Mouse (Mus musculus) liver, embryonic 11.5 days (tissue): ENCODE measurements around the gene Nodal. TPM values are rescaled to one million over a fixed set of nuclear protein-coding genes. Genes with fewer than 3 reads are reported as not detected.

ENCODE experiments used
- ATAC-seq: fragments of 200-750 bp; cut with Nextera tagmentation; replicated peaks from 2 replicates; pipeline ENCODE4 v1.8.0; 2017; ENCODE audit warnings: moderate number of reproducible peaks, mild to moderate bottlenecking, moderate TSS enrichment, moderate library complexity; ENCODE audit not compliant: low FRiP score
- DNase-seq: peaks from one replicate; pipeline ENCODE4 v3.0.0-alpha.2; 2017; ENCODE audit warnings: low spot score
- H3K27ac ChIP-seq: fragments of 300-500 bp; sonication (generic); 2 replicates; pipeline ENCODE4 v1.5.1; 2014; ENCODE audit warnings: mild to moderate bottlenecking, low read depth, low read length, control low read depth
- H3K27me3 ChIP-seq: fragments of 300-500 bp; sonication (generic); replicated peaks from 2 replicates; pipeline ENCODE4 v1.6.1; 2014; ENCODE audit warnings: low read length, mixed read lengths; ENCODE audit not compliant: control insufficient read depth, insufficient read depth
- H3K36me3 ChIP-seq: fragments of 300-500 bp; sonication (generic); 2 replicates; pipeline ENCODE4 v1.6.1; 2014; ENCODE audit warnings: mild to moderate bottlenecking, low read length, moderate library complexity, mixed read lengths; ENCODE audit not compliant: control insufficient read depth, insufficient read depth
- H3K4me1 ChIP-seq: fragments of 300-500 bp; sonication (generic); replicated peaks from 2 replicates; pipeline ENCODE4 v1.6.1; 2014; ENCODE audit warnings: low read length, mixed read lengths; ENCODE audit not compliant: control insufficient read depth, insufficient read depth
- H3K4me2 ChIP-seq: fragments of 300-500 bp; sonication (generic); 2 replicates; pipeline ENCODE4 v1.6.1; 2014; ENCODE audit warnings: mild to moderate bottlenecking, control low read depth, moderate library complexity
- H3K4me3 ChIP-seq: fragments of 300-500 bp; sonication (generic); 2 replicates; pipeline ENCODE4 v1.5.1; 2014; ENCODE audit warnings: low read depth, low read length, control low read depth
- H3K9ac ChIP-seq: fragments of 300-500 bp; sonication (generic); 2 replicates; pipeline ENCODE4 v1.6.1; 2014; ENCODE audit warnings: low read depth, low read length, control low read depth
- H3K9me3 ChIP-seq: fragments of 300-500 bp; sonication (generic); 2 replicates; pipeline ENCODE4 v1.6.1; 2016; ENCODE audit warnings: low read length, inconsistent platforms, mixed read lengths; ENCODE audit not compliant: control insufficient read depth
- WGBS: fragments of 180-500 bp; shearing (Covaris S2); extraction: QIAGEN DNeasy Blood & Tissue Kit; methylation state at CpG from one replicate; pipeline ENCODE4 v1.1.7; 2014; 5-methylcytosine and 5-hydroxymethylcytosine counted together
- polyA plus RNA-seq: library from polyadenylated mRNA; unstranded; fragments of >200 nt; fragmentation: Nextera tagmentation; extraction: Ambion mirVana; gene quantifications from 2 replicates; pipeline ENCODE4 v1.2.1, GENCODE M21; 2014

Nodal gene
- polyA plus RNA-seq, 1 experiment from 2014 or later = 0.84 TPM

GRCm38 (mm10) chr10:61402911-61403310 lies 14.9 kb upstream of the Nodal start:
- 89% methylated on average over 2 of the region's 2 CpGs for WGBS
- H3K36me3 ChIP-seq = no peaks in the 10 kb centered on the region
- no peak overlapping the region for H3K4me3 ChIP-seq
- 0 out of 2 replicates have a peak, but pooled peaks cover 3% of the 10 kb centered on the region for H3K27me3 ChIP-seq
- no peak overlapping the region for H3K27ac ChIP-seq
- no peak for DNase-seq
- no peak overlapping the region for H3K4me2 ChIP-seq
- H3K9ac ChIP-seq = no peak overlapping the region
- no peaks in the 10 kb centered on the region for H3K9me3 ChIP-seq
- no peaks in the 10 kb centered on the region for H3K4me1 ChIP-seq
- no peak for ATAC-seq

GRCm38 (mm10) chr10:61405958-61406357 lies 11.8 kb upstream of the Nodal start:
- H3K27me3 ChIP-seq = 0 out of 2 replicates have a peak, but pooled peaks cover 6% of the 10 kb centered on the region
- H3K4me2 ChIP-seq = no peak overlapping the region
- no peak overlapping the region for H3K27ac ChIP-seq
- no peaks in the 10 kb centered on the region for H3K36me3 ChIP-seq
- H3K9ac ChIP-seq = no peak overlapping the region
- ATAC-seq (no peak), DNase-seq (no peak)
- H3K4me1 ChIP-seq = peaks cover 8% of the 10 kb centered on the region
- H3K9me3 ChIP-seq = no peaks in the 10 kb centered on the region
- 16% methylated on average over 10 of the region's 10 CpGs for WGBS
- no peak overlapping the region for H3K4me3 ChIP-seq

- no peak overlapping the region for H3K4me2 ChIP-seq
- H3K9me3 ChIP-seq = no peaks in the 10 kb centered on the region
- peaks cover 20% of the 10 kb centered on the region for H3K4me1 ChIP-seq
- H3K27me3 ChIP-seq = 0 out of 2 replicates have a peak, but pooled peaks cover 6% of the 10 kb centered on the region
- no peak overlapping the region for H3K27ac ChIP-seq
- no peak overlapping the region for H3K4me3 ChIP-seq
- no peak overlapping the region for H3K9ac ChIP-seq
- DNase-seq (no peak), ATAC-seq (no peak)
- no peaks in the 10 kb centered on the region for H3K36me3 ChIP-seq
- 20% methylated on average over 4 of the region's 4 CpGs for WGBS
Observed at GRCm38 (mm10) chr10:61409776-61410175, 8.0 kb upstream of the Nodal start.

GRCm38 (mm10) chr10:61410193-61410592 lies 7.6 kb upstream of the Nodal start:
- 43% methylated on average over 9 of the region's 9 CpGs for WGBS
- no peak overlapping the region for H3K4me3 ChIP-seq
- H3K4me2 ChIP-seq = no peak overlapping the region
- H3K36me3 ChIP-seq = no peaks in the 10 kb centered on the region
- H3K9ac ChIP-seq = no peak overlapping the region
- peaks cover 20% of the 10 kb centered on the region for H3K4me1 ChIP-seq
- 0 out of 2 replicates have a peak, but pooled peaks cover 6% of the 10 kb centered on the region for H3K27me3 ChIP-seq
- DNase-seq (no peak), ATAC-seq (no peak)
- no peaks in the 10 kb centered on the region for H3K9me3 ChIP-seq
- H3K27ac ChIP-seq = no peak overlapping the region

GRCm38 (mm10) chr10:61412910-61413625 lies 4.7 kb upstream of the Nodal start:
- ATAC-seq = peak; percentile 93
- H3K4me3 ChIP-seq = peak overlapping the region; percentile 5
- H3K4me1 ChIP-seq = peaks cover 23% of the 10 kb centered on the region

GRCm38 (mm10) chr10:61415240-61415639 lies 2.5 kb upstream of the Nodal start:
- Histone ChIP-seq H3K4me3 (no peak overlapping the region), H3K9ac (no peak overlapping the region), H3K36me3 (no peaks in the 10 kb centered on the region), H3K4me1 (peaks cover 15% of the 10 kb centered on the region), H3K9me3 (no peaks in the 10 kb centered on the region), H3K27ac (no peak overlapping the region), H3K4me2 (no peak overlapping the region), H3K27me3 (peaks cover 35% of the 10 kb centered on the region)
- 71% methylated on average over 3 of the region's 3 CpGs for WGBS
- no peak for DNase-seq
- ATAC-seq = no peak

More at GRCm38 (mm10) chr10:61412910-61413625, 4.7 kb upstream of the Nodal start:
- Histone ChIP-seq H3K9me3 (no peaks in the 10 kb centered on the region), H3K4me2 (peak overlapping the region; percentile 58), H3K9ac (peak overlapping the region; percentile 56), H3K27ac (peak overlapping the region; percentile 95), H3K36me3 (no peaks in the 10 kb centered on the region), H3K27me3 (peaks cover 16% of the 10 kb centered on the region)
- WGBS = 10% methylated on average over 21 of the region's 21 CpGs
- peak; percentile 77 for DNase-seq

- Histone ChIP-seq H3K9me3 (no peaks in the 10 kb centered on the region), H3K4me2 (no peak overlapping the region), H3K9ac (no peak overlapping the region), H3K36me3 (no peaks in the 10 kb centered on the region), H3K4me3 (no peak overlapping the region), H3K27me3 (peaks cover 38% of the 10 kb centered on the region), H3K4me1 (peaks cover 15% of the 10 kb centered on the region), H3K27ac (no peak overlapping the region)
- whole genome bisulfite sequencing = 26% methylated on average over 8 of the region's 8 CpGs
- DNase-seq (peak; percentile 31), ATAC-seq (no peak)
Observed at GRCm38 (mm10) chr10:61415890-61416289, 1.9 kb upstream of the Nodal start.

- 63% methylated on average over 7 of the region's 7 CpGs for WGBS
- Histone ChIP-seq H3K4me1 (peaks cover 15% of the 10 kb centered on the region), H3K9me3 (no peaks in the 10 kb centered on the region), H3K27ac (no peak overlapping the region), H3K36me3 (no peaks in the 10 kb centered on the region), H3K4me3 (no peak overlapping the region), H3K4me2 (no peak overlapping the region), H3K27me3 (peaks cover 38% of the 10 kb centered on the region), H3K9ac (no peak overlapping the region)
- ATAC-seq (no peak), DNase-seq (no peak)
Observed at GRCm38 (mm10) chr10:61416561-61416960, 1.2 kb upstream of the Nodal start.

GRCm38 (mm10) chr10:61417046-61417445 lies 726 bp upstream of the Nodal start:
- peaks cover 15% of the 10 kb centered on the region for H3K4me1 ChIP-seq
- no peak for ATAC-seq

More at GRCm38 (mm10) chr10:61417046-61417445, 726 bp upstream of the Nodal start:
- H3K4me2 ChIP-seq = no peak overlapping the region
- no peaks in the 10 kb centered on the region for H3K9me3 ChIP-seq
- no peak overlapping the region for H3K27ac ChIP-seq
- peaks cover 38% of the 10 kb centered on the region for H3K27me3 ChIP-seq
- no peaks in the 10 kb centered on the region for H3K36me3 ChIP-seq
- no peak for DNase-seq
- H3K4me3 ChIP-seq = no peak overlapping the region
- 51% methylated on average over 2 of the region's 2 CpGs for WGBS
- no peak overlapping the region for H3K9ac ChIP-seq
